Mouse (Mus musculus) neural tube, embryonic 14.5 days (tissue): ENCODE results near the gene Gm6902. TPM values are rescaled to one million over a fixed set of nuclear protein-coding genes. Genes with fewer than 3 reads are reported as not detected.
"Not testable (repeated sequence)": the region's sequence is repeated elsewhere in the genome, so short reads cannot be mapped to it uniquely, and the experiment has no call there.

Source experiments
- ATAC-seq: fragments of 200-750 bp; cut with Nextera tagmentation; 2 replicates; pipeline ENCODE4 v1.8.0; 2017; ENCODE audit warnings: low read depth, mild to moderate bottlenecking, moderate TSS enrichment, moderate library complexity
- H3K27ac ChIP-seq: fragments of 300-500 bp; sonication (generic); 2 replicates; pipeline ENCODE4 v1.5.1; 2014; ENCODE audit warnings: low read depth, mild to moderate bottlenecking, control low read depth, low read length, moderate library complexity, mixed read lengths
- H3K27me3 ChIP-seq: fragments of 300-500 bp; sonication (generic); 2 replicates; pipeline ENCODE4 v1.6.1; 2014; ENCODE audit warnings: low read length; ENCODE audit not compliant: control insufficient read depth, insufficient read depth
- H3K36me3 ChIP-seq: fragments of 300-500 bp; sonication (generic); 2 replicates; pipeline ENCODE4 v1.6.1; 2014; ENCODE audit warnings: low read length, mixed read lengths; ENCODE audit not compliant: control insufficient read depth, insufficient read depth
- H3K4me1 ChIP-seq: fragments of 300-500 bp; sonication (generic); 2 replicates; pipeline ENCODE4 v1.6.1; 2014; ENCODE audit warnings: low read length; ENCODE audit not compliant: control insufficient read depth, insufficient read depth
- H3K4me2 ChIP-seq: fragments of 300-500 bp; sonication (generic); 2 replicates; pipeline ENCODE4 v1.6.1; 2014; ENCODE audit warnings: mild to moderate bottlenecking, low read depth, low read length, control low read depth
- H3K4me3 ChIP-seq: fragments of 300-500 bp; sonication (generic); 2 replicates; pipeline ENCODE4 v1.5.1; 2014; ENCODE audit warnings: low read depth, low read length, control low read depth, mixed read lengths
- H3K9ac ChIP-seq: fragments of 300-500 bp; sonication (generic); replicated peaks from 2 replicates; pipeline ENCODE4 v1.6.1; 2014; ENCODE audit warnings: low read depth, mild to moderate bottlenecking, control low read depth, low read length, mixed read lengths
- H3K9me3 ChIP-seq: fragments of 300-500 bp; sonication (generic); 2 replicates; pipeline ENCODE4 v1.6.1; 2016; ENCODE audit warnings: low read length; ENCODE audit not compliant: control insufficient read depth
- WGBS: fragments of 180-500 bp; shearing (Covaris S2); extraction: QIAGEN DNeasy Blood & Tissue Kit; methylation state at CpG from one replicate; pipeline ENCODE4 v1.1.7; 2014; 5-methylcytosine and 5-hydroxymethylcytosine counted together
- polyA plus RNA-seq: library from polyadenylated mRNA; unstranded; fragments of >200 nt; fragmentation: Nextera tagmentation; extraction: Ambion mirVana; gene quantifications from 2 replicates; pipeline ENCODE4 v1.2.1, GENCODE M21; 2014

The Gm6902 gene
- not detected in 2 replicates for polyA plus RNA-seq

- H3K9me3 ChIP-seq: not testable (repeated sequence)
Observed at GRCm38 (mm10) chr7:23278800-23279199, at the start of gene Gm6902. TSS of gene Gm6902 (minus strand) at chr7:23278900.

GRCm38 (mm10) chr7:23300892-23301291 is 22.2 kb upstream of the Gm6902 start, which contains the start of gene Nlrp4e:
TSS of gene Nlrp4e (plus strand) at chr7:23301192.
- not testable (repeated sequence) for H3K4me2 ChIP-seq, H3K27ac ChIP-seq, H3K27me3 ChIP-seq, H3K9ac ChIP-seq, H3K4me3 ChIP-seq, H3K9me3 ChIP-seq, H3K36me3 ChIP-seq, H3K4me1 ChIP-seq, ATAC-seq
- 87% methylated on average over 3 of the region's 3 CpGs for WGBS

More at GRCm38 (mm10) chr7:23278800-23279199, at the start of gene Gm6902:
- ATAC-seq, H3K4me3 ChIP-seq, H3K36me3 ChIP-seq, H3K4me1 ChIP-seq, H3K9ac ChIP-seq, H3K4me2 ChIP-seq, H3K27ac ChIP-seq, H3K27me3 ChIP-seq: not testable (repeated sequence)
- no CpG with 5 or more reads among the region's 2 CpGs for WGBS

- no CpG with 5 or more reads among the region's 2 CpGs for WGBS
- not testable (repeated sequence) for H3K27ac ChIP-seq, H3K4me1 ChIP-seq, H3K9me3 ChIP-seq, H3K4me3 ChIP-seq, ATAC-seq, H3K4me2 ChIP-seq, H3K27me3 ChIP-seq, H3K36me3 ChIP-seq, H3K9ac ChIP-seq
Observed at GRCm38 (mm10) chr7:23251582-23251981, 27.1 kb downstream of the Gm6902 start, which contains the start of gene Vmn1r166. TSS of gene Vmn1r166 (minus strand) at chr7:23251682.

Other genes starting within 250 kb of the Gm6902 start
- gene Vmn1r163, start 223.4 kb downstream of the Gm6902 start, polyA plus RNA-seq: not detected in 2 replicates
- gene Gm8720, start 211.4 kb downstream of the Gm6902 start, polyA plus RNA-seq: not detected in 2 replicates
- gene Gm10662, start 134.4 kb downstream of the Gm6902 start, polyA plus RNA-seq: not detected in 2 replicates
- not detected in 2 replicates for gene Vmn1r165, start 61.6 kb downstream of the Gm6902 start, polyA plus RNA-seq
- gene Vmn1r166, start 27.2 kb downstream of the Gm6902 start, polyA plus RNA-seq: not detected in 2 replicates
- not detected in 2 replicates for gene Nlrp4e, start 22.3 kb upstream of the Gm6902 start, polyA plus RNA-seq
- gene Nlrp5, start 107.0 kb upstream of the Gm6902 start, polyA plus RNA-seq: not detected in 2 replicates
- not detected in 2 replicates for gene Vmn1r167, start 228.3 kb upstream of the Gm6902 start, polyA plus RNA-seq